Mouse (Mus musculus) ES-Bruce4 (cell line): ENCODE results near the gene Btbd1.
A peak's percentile ranks its signal among the peaks of the same experiment; 100 is the strongest.

Source experiments
- CTCF ChIP-seq: IDR thresholded peaks from one replicate; pipeline ENCODE4 v1.8.1; 2011; ENCODE audit warnings: low read depth, low read length
- POLR2A ChIP-seq: IDR thresholded peaks from one replicate; pipeline ENCODE4 v1.8.1; 2011; ENCODE audit warnings: low read length; ENCODE audit not compliant: insufficient read depth

- peak; percentile 28 for TF ChIP-seq CTCF
- TF ChIP-seq POLR2A = peak; percentile 76
Observed at GRCm38 (mm10) chr7:81789095-81789757, 40.0 kb downstream of the Btbd1 start, which contains the start of gene 3110040N11Rik.
